Mouse (Mus musculus): ENCODE measurements at regions not wholly inside any gene's neighbourhood (a gene's known extent, or its start where the extent isn't known, plus 50 kb on each side); places are given as distances from the start of the nearest gene placed in this dataset.

DNA sequence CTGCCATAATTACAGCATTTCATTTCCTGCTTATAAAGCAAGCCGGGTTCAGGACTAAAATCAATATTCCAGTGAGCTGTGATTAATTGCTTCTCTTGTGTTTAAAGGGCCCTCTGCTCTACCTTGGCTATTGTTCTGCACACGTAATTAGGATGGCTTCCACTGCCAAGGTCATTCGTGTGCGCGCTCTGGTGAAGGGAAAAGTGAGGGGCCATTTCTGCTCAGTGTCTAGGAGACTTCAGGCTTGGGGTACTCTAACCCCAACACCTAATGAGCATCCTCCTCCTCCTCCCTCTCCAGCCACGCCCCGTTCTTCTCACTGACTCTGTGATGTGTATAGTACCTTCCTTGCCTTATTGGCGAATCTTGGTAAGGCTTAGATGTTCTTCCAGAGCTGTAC, 53.5 kb upstream of the Cxcl12 start:
- TF ChIP-seq POLR2A (IDR thresholded peaks at IDR 0.05; ENCODE audit: insufficient read depth, low read depth, low read length) = no peak
- no peak for TF ChIP-seq CTCF (IDR thresholded peaks at IDR 0.05)
- no peak for TF ChIP-seq EP300 (IDR thresholded peaks at IDR 0.05; ENCODE audit: insufficient read depth, low read depth, low read length)

Data from heart, adult 2 months (tissue).